Mouse (Mus musculus): Measurements from ENCODE around the gene Pfn3. TPM values are rescaled to one million over a fixed set of nuclear protein-coding genes. Genes with fewer than 3 reads are reported as not detected.

Pfn3 gene
- total RNA-seq, 1 experiment = not detected

GRCm38 (mm10) chr13:55431889-55432685, 17.1 kb upstream of the Pfn3 start:
- no peak for DNase-seq (ENCODE audit: low read depth, low spot score)

GRCm38 (mm10) chr13:55430566-55430965, 15.5 kb upstream of the Pfn3 start:
- in situ Hi-C loops (cut with MboI; ENCODE audit: low sequenced_read_pairs in 2 of 2, unreplicated experiment in 2 of 2) = no loop called here

More at GRCm38 (mm10) chr13:55431889-55432685, 17.1 kb upstream of the Pfn3 start:
- Histone ChIP-seq H3K4me3 (ENCODE audit: insufficient read depth in 1 of 2, low read depth in 1 of 2, low read length in 2 of 2, poor library complexity in 1 of 2, severe bottlenecking in 1 of 2) (no peak overlapping the region), H3K36me3 (ENCODE audit: control insufficient read depth, insufficient read depth, low read length, poor library complexity, severe bottlenecking) (no peaks in the 10 kb centered on the region), H3K9me3 (ENCODE audit: control insufficient read depth, insufficient read depth, low read depth, low read length) (no peaks in the 10 kb centered on the region), H3K9ac (ENCODE audit: insufficient read depth, low read depth, low read length, poor library complexity, severe bottlenecking) (no peak overlapping the region), H3K4me1 (ENCODE audit: control insufficient read depth in 2 of 2, insufficient read depth in 2 of 2, low read length in 2 of 2, poor library complexity in 1 of 2) (0 out of 4 replicates have a peak, but pooled peaks cover 0 to 2% of the 10 kb centered on the region in 2 experiments), H3K27ac (ENCODE audit: insufficient read depth, low read depth, low read length, poor library complexity, severe bottlenecking) (no peak overlapping the region)
- TF ChIP-seq CHD2 (IDR thresholded peaks at IDR 0.05; ENCODE audit: low read depth, low read length) (no peak), HCFC1 (IDR thresholded peaks at IDR 0.05; ENCODE audit: borderline replicate concordance, insufficient read depth, low read length) (no peak), ZNF384 (IDR thresholded peaks at IDR 0.05; ENCODE audit: low read depth, low read length) (no peak), ZC3H11A (IDR thresholded peaks at IDR 0.05; ENCODE audit: borderline replicate concordance, low read depth, low read length) (no peak), MAFK (IDR thresholded peaks at IDR 0.05; ENCODE audit: insufficient read depth, low read depth, low read length) (no peak)
- in situ Hi-C loops (cut with MboI; ENCODE audit: low sequenced_read_pairs in 2 of 2, unreplicated experiment in 2 of 2) = no loop called here

GRCm38 (mm10) chr13:55429226-55429888, 14.3 kb upstream of the Pfn3 start:
- Histone ChIP-seq H3K9ac (ENCODE audit: insufficient read depth, low read depth, low read length, poor library complexity, severe bottlenecking) (no peak overlapping the region), H3K4me1 (ENCODE audit: control insufficient read depth in 2 of 2, insufficient read depth in 2 of 2, low read length in 2 of 2, poor library complexity in 1 of 2) (0 out of 4 replicates have a peak, but pooled peaks cover 0 to 2% of the 10 kb centered on the region in 2 experiments), H3K9me3 (ENCODE audit: control insufficient read depth, insufficient read depth, low read depth, low read length) (no peaks in the 10 kb centered on the region), H3K36me3 (ENCODE audit: control insufficient read depth, insufficient read depth, low read length, poor library complexity, severe bottlenecking) (no peaks in the 10 kb centered on the region), H3K4me3 (ENCODE audit: insufficient read depth in 1 of 2, low read depth in 1 of 2, low read length in 2 of 2, poor library complexity in 1 of 2, severe bottlenecking in 1 of 2) (no peak overlapping the region), H3K27ac (ENCODE audit: insufficient read depth, low read depth, low read length, poor library complexity, severe bottlenecking) (no peak overlapping the region)
- in situ Hi-C loops (cut with MboI; ENCODE audit: low sequenced_read_pairs in 2 of 2, unreplicated experiment in 2 of 2) = no loop called here
- DNase-seq (ENCODE audit: low read depth, low spot score) = no peak
- TF ChIP-seq HCFC1 (IDR thresholded peaks at IDR 0.05; ENCODE audit: borderline replicate concordance, insufficient read depth, low read length) = no peak
- no peak for TF ChIP-seq MAFK (IDR thresholded peaks at IDR 0.05; ENCODE audit: insufficient read depth, low read depth, low read length)
- TF ChIP-seq ZNF384 (IDR thresholded peaks at IDR 0.05; ENCODE audit: low read depth, low read length) = no peak
- no peak for TF ChIP-seq CHD2 (IDR thresholded peaks at IDR 0.05; ENCODE audit: low read depth, low read length)
- no peak for TF ChIP-seq ZC3H11A (IDR thresholded peaks at IDR 0.05; ENCODE audit: borderline replicate concordance, low read depth, low read length)

More at GRCm38 (mm10) chr13:55430566-55430965, 15.5 kb upstream of the Pfn3 start:
- Histone ChIP-seq H3K9ac (ENCODE audit: insufficient read depth, low read depth, low read length, poor library complexity, severe bottlenecking) (no peak overlapping the region), H3K9me3 (ENCODE audit: control insufficient read depth, insufficient read depth, low read depth, low read length) (no peaks in the 10 kb centered on the region), H3K4me3 (ENCODE audit: insufficient read depth in 1 of 2, low read depth in 1 of 2, low read length in 2 of 2, poor library complexity in 1 of 2, severe bottlenecking in 1 of 2) (no peak overlapping the region), H3K4me1 (ENCODE audit: control insufficient read depth in 2 of 2, insufficient read depth in 2 of 2, low read length in 2 of 2, poor library complexity in 1 of 2) (0 out of 4 replicates have a peak, but pooled peaks cover 0 to 2% of the 10 kb centered on the region in 2 experiments), H3K27ac (ENCODE audit: insufficient read depth, low read depth, low read length, poor library complexity, severe bottlenecking) (no peak overlapping the region), H3K36me3 (ENCODE audit: control insufficient read depth, insufficient read depth, low read length, poor library complexity, severe bottlenecking) (no peaks in the 10 kb centered on the region)
- DNase-seq (ENCODE audit: low read depth, low spot score) = no peak
- TF ChIP-seq MAFK (IDR thresholded peaks at IDR 0.05; ENCODE audit: insufficient read depth, low read depth, low read length) (no peak), ZNF384 (IDR thresholded peaks at IDR 0.05; ENCODE audit: low read depth, low read length) (no peak), ZC3H11A (IDR thresholded peaks at IDR 0.05; ENCODE audit: borderline replicate concordance, low read depth, low read length) (no peak), HCFC1 (IDR thresholded peaks at IDR 0.05; ENCODE audit: borderline replicate concordance, insufficient read depth, low read length) (no peak)

- Histone ChIP-seq H3K36me3 (ENCODE audit: control insufficient read depth, insufficient read depth, low read length, poor library complexity, severe bottlenecking) (no peaks in the 10 kb centered on the region), H3K4me1 (ENCODE audit: control insufficient read depth in 2 of 2, insufficient read depth in 2 of 2, low read length in 2 of 2, poor library complexity in 1 of 2) (peaks cover 0 to 4% of the 10 kb centered on the region in 2 experiments; a peak in 1 of 4 replicates), H3K9ac (ENCODE audit: insufficient read depth, low read depth, low read length, poor library complexity, severe bottlenecking) (no peak within 1 kb of the TSS), H3K4me3 (ENCODE audit: insufficient read depth in 1 of 2, low read depth in 1 of 2, low read length in 2 of 2, poor library complexity in 1 of 2, severe bottlenecking in 1 of 2) (no peak within 1 kb of the TSS), H3K9me3 (ENCODE audit: control insufficient read depth, insufficient read depth, low read depth, low read length) (no peaks in the 10 kb centered on the region), H3K27ac (ENCODE audit: insufficient read depth, low read depth, low read length, poor library complexity, severe bottlenecking) (no peak within 1 kb of the TSS)
- no peak for DNase-seq (ENCODE audit: low read depth, low spot score)
- in situ Hi-C loops (cut with MboI; ENCODE audit: low sequenced_read_pairs in 2 of 2, unreplicated experiment in 2 of 2) = no loop called here
- TF ChIP-seq ZNF384 (IDR thresholded peaks at IDR 0.05; ENCODE audit: low read depth, low read length) = no peak
- TF ChIP-seq CHD2 (IDR thresholded peaks at IDR 0.05; ENCODE audit: low read depth, low read length) = no peak
- no peak for TF ChIP-seq ZC3H11A (IDR thresholded peaks at IDR 0.05; ENCODE audit: borderline replicate concordance, low read depth, low read length)
- TF ChIP-seq HCFC1 (IDR thresholded peaks at IDR 0.05; ENCODE audit: borderline replicate concordance, insufficient read depth, low read length) = no peak
- no peak for TF ChIP-seq MAFK (IDR thresholded peaks at IDR 0.05; ENCODE audit: insufficient read depth, low read depth, low read length)
These were observed 11.6 kb upstream of the Pfn3 start, which contains the start of gene F12 for GRCm38 (mm10) chr13:55426613-55427012. Gene F12, minus strand, starts transcription at chr13:55426793.

Data from ES-E14 (cell line).